Mouse (Mus musculus): ENCODE measurements around the gene 1700017N19Rik. TPM values are rescaled to one million over a fixed set of nuclear protein-coding genes. Genes with fewer than 3 reads are reported as not detected.

Gene 1700017N19Rik
- total and polyA plus RNA-seq, 3 experiments = not detected

GRCm38 (mm10) chr10:100619474-100619873 lies 29.2 kb downstream of the 1700017N19Rik start:
- H3K4me1 ChIP-seq (ENCODE audit: control insufficient read depth in 1 of 2, insufficient read depth in 2 of 2) = no peaks in the 10 kb centered on the region
- H3K27ac ChIP-seq (ENCODE audit: insufficient read depth, low read depth) = no peak overlapping the region
- no peak overlapping the region for H3K4me3 ChIP-seq (replicated peaks in 1 of 3; ENCODE audit: low read depth in 2 of 3, low read length in 2 of 3, poor library complexity in 1 of 3)
- H3K4me2 ChIP-seq (ENCODE audit: insufficient read depth, low read depth, poor library complexity, severe bottlenecking) = no peak overlapping the region
- TF ChIP-seq RCOR1 (conservative IDR thresholded peaks at IDR 0.05; ENCODE audit: low read depth, low read length) = no peak
- no peak for TF ChIP-seq MAZ (IDR thresholded peaks at IDR 0.05; ENCODE audit: low read depth, low read length)
- no peak for TF ChIP-seq SMC3 (IDR thresholded peaks at IDR 0.05; ENCODE audit: low read depth, low read length)
- TF ChIP-seq USF1 (IDR thresholded peaks at IDR 0.05; ENCODE audit: low read depth, low read length) = no peak
- no peak for TF ChIP-seq E2F4 (IDR thresholded peaks at IDR 0.05; ENCODE audit: insufficient replicate concordance, low read depth, low read length)
- TF ChIP-seq PAX5 (IDR thresholded peaks at IDR 0.05; ENCODE audit: low read length) = no peak
- TF ChIP-seq MYC (IDR thresholded peaks at IDR 0.05; ENCODE audit: low read depth, low read length) = no peak
- no peak for TF ChIP-seq JUND (conservative IDR thresholded peaks at IDR 0.05; ENCODE audit: low read depth, low read length)
- no peak for TF ChIP-seq POLR2A (IDR thresholded peaks at IDR 0.05; ENCODE audit: low read depth, low read length)
- no peak for TF ChIP-seq IRF4 (IDR thresholded peaks at IDR 0.05; ENCODE audit: low read depth, low read length)
- TF ChIP-seq ZC3H11A (IDR thresholded peaks at IDR 0.05; ENCODE audit: low read depth, low read length) = no peak
- DNase-seq (ENCODE audit: extremely low read depth) = no peak
- H3K27me3 ChIP-seq (replicated peaks) = no peaks in the 10 kb centered on the region
- peaks cover 34% of the 10 kb centered on the region for H3K9me3 ChIP-seq (replicated peaks; ENCODE audit: low read length)
- H3K36me3 ChIP-seq (replicated peaks in 1 of 2; ENCODE audit: control insufficient read depth in 1 of 2, insufficient read depth in 1 of 2, low read length in 1 of 2) = no peaks in the 10 kb centered on the region
- dilution Hi-C loops (cut with MboI; ENCODE audit: extremely low pct_ligation_motif_present, extremely low pct_unique_long_range_greater_than_20kb, low sequenced_read_pairs) = no loop called here
- H3K9ac ChIP-seq (ENCODE audit: insufficient read depth, low read depth) = no peak overlapping the region
- in situ Hi-C loops (cut with MboI; ENCODE audit: low pct_ligation_motif_present, low pct_unique_long_range_greater_than_20kb, low sequenced_read_pairs) = no loop called here
- no peaks in the 10 kb centered on the region for H3K79me2 ChIP-seq (replicated peaks; ENCODE audit: control insufficient read depth, extremely low read depth, insufficient read depth, poor library complexity, severe bottlenecking)

DNA sequence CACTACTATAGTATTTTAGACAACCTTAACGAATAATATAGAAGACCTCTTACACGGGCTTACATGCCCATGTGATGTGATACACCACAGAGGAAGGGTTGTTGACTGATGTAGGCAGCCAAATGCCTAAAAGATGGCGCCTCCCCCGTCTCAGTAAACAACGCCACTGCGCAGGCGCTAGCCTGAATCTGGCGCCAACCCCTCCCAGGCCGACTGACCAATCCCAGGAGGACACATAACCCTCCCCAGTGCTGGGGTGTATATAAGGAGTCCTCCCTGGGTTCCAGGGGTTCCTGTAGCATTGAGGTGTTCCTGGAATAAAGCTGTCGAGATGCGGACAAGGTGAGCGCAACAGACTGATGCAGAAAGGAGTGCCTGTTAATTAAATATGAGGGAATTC lies 29.8 kb downstream of the 1700017N19Rik start:
- Histone ChIP-seq H3K4me3 (replicated peaks in 1 of 3; ENCODE audit: low read depth in 2 of 3, low read length in 2 of 3, poor library complexity in 1 of 3) (no peak overlapping the region), H3K4me2 (ENCODE audit: insufficient read depth, low read depth, poor library complexity, severe bottlenecking) (no peak overlapping the region), H3K27me3 (replicated peaks) (no peaks in the 10 kb centered on the region), H3K27ac (ENCODE audit: insufficient read depth, low read depth) (no peak overlapping the region), H3K9ac (ENCODE audit: insufficient read depth, low read depth) (no peak overlapping the region), H3K4me1 (ENCODE audit: control insufficient read depth in 1 of 2, insufficient read depth in 2 of 2) (no peaks in the 10 kb centered on the region), H3K79me2 (replicated peaks; ENCODE audit: control insufficient read depth, extremely low read depth, insufficient read depth, poor library complexity, severe bottlenecking) (no peaks in the 10 kb centered on the region), H3K9me3 (replicated peaks; ENCODE audit: low read length) (peaks cover 34% of the 10 kb centered on the region), H3K36me3 (replicated peaks in 1 of 2; ENCODE audit: control insufficient read depth in 1 of 2, insufficient read depth in 1 of 2, low read length in 1 of 2) (no peaks in the 10 kb centered on the region)
- dilution Hi-C loops (cut with MboI; ENCODE audit: extremely low pct_ligation_motif_present, extremely low pct_unique_long_range_greater_than_20kb, low sequenced_read_pairs) (no loop called here), in situ Hi-C loops (cut with MboI; ENCODE audit: low pct_ligation_motif_present, low pct_unique_long_range_greater_than_20kb, low sequenced_read_pairs) (no loop called here)
- TF ChIP-seq JUN (IDR thresholded peaks at IDR 0.05; ENCODE audit: insufficient read depth, low read depth, low read length) = no peak
- no peak for TF ChIP-seq KAT2A (IDR thresholded peaks at IDR 0.05; ENCODE audit: insufficient replicate concordance, low read length)
- no peak for TF ChIP-seq E2F4 (IDR thresholded peaks at IDR 0.05; ENCODE audit: insufficient replicate concordance, low read depth, low read length)
- TF ChIP-seq ELF1 (IDR thresholded peaks at IDR 0.05; ENCODE audit: low read depth, low read length) = no peak
- no peak for TF ChIP-seq ZKSCAN1 (IDR thresholded peaks at IDR 0.05; ENCODE audit: borderline replicate concordance, low read depth, low read length)
- TF ChIP-seq HCFC1 (IDR thresholded peaks at IDR 0.05; ENCODE audit: low read depth, low read length) = no peak
- DNase-seq (ENCODE audit: extremely low read depth) = no peak
